Mouse (Mus musculus) cortical plate, adult 2 months (tissue): ENCODE measurements around the gene Klra1.

ENCODE experiments used
- CTCF ChIP-seq: fragments of 200-500 bp; IDR thresholded peaks from 2 replicates; pipeline ENCODE4 v1.5.1; 2011; ENCODE audit warnings: mild to moderate bottlenecking, control low read depth, low read length; ENCODE audit not compliant: insufficient read depth; ENCODE audit errors: extremely low read depth
- POLR2A ChIP-seq: fragments of 200-500 bp; IDR thresholded peaks from 2 replicates; pipeline ENCODE4 v1.6.1; 2011; ENCODE audit warnings: mild to moderate bottlenecking, low read length, control low read depth; ENCODE audit not compliant: insufficient read depth; ENCODE audit errors: extremely low read depth

- TF ChIP-seq CTCF (no peak), POLR2A (no peak)
These were observed at the start of gene Klra1 for GRCm38 (mm10) chr6:130386750-130387149.
